Mouse (Mus musculus): ENCODE measurements around the gene Vmn1r142. TPM values are rescaled to one million over a fixed set of nuclear protein-coding genes. Genes with fewer than 3 reads are reported as not detected.
"Not testable (repeated sequence)": the region's sequence is repeated elsewhere in the genome, so short reads cannot be mapped to it uniquely, and the experiment has no call there.

Gene Vmn1r142
- polyA plus RNA-seq (2012; rRNA removed) = not detected in 2 replicates

DNA sequence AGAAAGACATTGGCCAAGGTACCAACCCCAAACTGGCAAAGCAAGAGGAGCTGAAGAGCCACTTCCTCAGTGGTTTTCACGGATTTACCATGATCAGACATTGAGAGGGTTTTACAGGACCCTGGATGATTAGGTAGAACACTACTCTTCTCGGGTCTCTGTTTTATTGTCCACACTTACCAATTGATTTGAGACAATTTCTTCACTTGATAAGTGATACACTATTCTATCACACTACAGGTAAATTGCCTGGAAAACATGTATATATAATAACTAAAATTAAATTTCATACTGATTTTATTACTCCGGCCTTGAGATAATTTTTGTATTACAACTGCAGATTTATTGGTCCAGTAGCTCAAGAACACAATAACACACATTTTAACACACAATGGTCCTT is at the start of gene Vmn1r142:
Vmn1r142 (minus strand) TSS at position 101 of the 400 bp plus-strand sequence.
- WGBS = no CpG with 5 or more reads among the region's 3 CpGs

DNA sequence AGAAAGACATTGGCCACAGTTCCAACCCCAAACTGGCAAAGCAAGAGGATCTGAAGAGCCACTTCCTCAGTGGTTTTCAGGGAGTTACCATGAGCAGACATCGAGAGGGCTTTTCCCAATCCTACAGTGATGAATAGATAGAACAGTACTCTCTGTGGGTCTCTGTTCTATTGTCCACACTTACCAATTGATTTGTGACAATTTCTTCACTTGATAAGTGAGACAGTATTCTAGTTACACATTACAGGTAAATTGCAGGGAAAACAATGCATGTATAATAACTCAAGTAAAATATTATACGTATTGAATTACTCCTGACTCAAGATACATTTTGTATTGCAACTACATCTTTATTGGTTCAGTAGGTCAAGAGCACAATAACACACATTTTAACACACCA is 37.3 kb upstream of the Vmn1r142 start, which contains the start of gene Gm8653:
Gm8653 (minus strand) TSS at position 101 of the 400 bp plus-strand sequence.
- H3K4me3 ChIP-seq (ENCODE audit: low read depth, low read length); H3K27ac ChIP-seq (ENCODE audit: insufficient read depth, low read depth, low read length); H3K36me3 ChIP-seq (ENCODE audit: control insufficient read depth, insufficient read depth, low read length); H3K27me3 ChIP-seq (ENCODE audit: control insufficient read depth, insufficient read depth, low read length); H3K4me1 ChIP-seq (ENCODE audit: control insufficient read depth, insufficient read depth, insufficient read length, low read length): not testable (repeated sequence)
- WGBS = no CpG with 5 or more reads among the region's 2 CpGs

More for the DNA sequence above, at the start of gene Vmn1r142:
- not testable (repeated sequence) for H3K36me3 ChIP-seq (ENCODE audit: control insufficient read depth, insufficient read depth, low read length); H3K4me3 ChIP-seq (ENCODE audit: low read depth, low read length); H3K27ac ChIP-seq (ENCODE audit: insufficient read depth, low read depth, low read length); H3K4me1 ChIP-seq (ENCODE audit: control insufficient read depth, insufficient read depth, insufficient read length, low read length); H3K27me3 ChIP-seq (ENCODE audit: control insufficient read depth, insufficient read depth, low read length)

DNA sequence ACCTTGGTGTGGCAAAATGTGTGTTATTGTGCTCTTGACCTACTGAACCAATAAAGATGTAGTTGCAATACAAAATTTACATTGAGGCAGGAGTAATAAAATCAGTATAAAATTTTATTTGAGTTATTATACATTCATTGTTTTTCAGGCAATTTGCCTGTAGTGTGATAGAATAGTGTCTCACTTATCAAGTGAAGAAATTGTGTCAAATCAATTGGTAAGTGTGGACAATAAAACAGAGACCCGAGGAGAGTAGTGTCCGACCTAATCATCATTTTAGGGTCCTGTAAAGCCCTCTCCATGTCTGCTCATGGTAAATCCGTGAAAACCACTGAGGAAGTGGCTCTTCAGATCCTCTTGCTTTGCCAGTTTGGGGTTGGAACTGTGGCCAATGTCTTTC is 25.2 kb upstream of the Vmn1r142 start, which contains the start of gene Vmn1r143:
Vmn1r143 (plus strand) TSS at position 301 of the 400 bp plus-strand sequence.
- not testable (repeated sequence) for H3K27ac ChIP-seq (ENCODE audit: insufficient read depth, low read depth, low read length); H3K36me3 ChIP-seq (ENCODE audit: control insufficient read depth, insufficient read depth, low read length); H3K27me3 ChIP-seq (ENCODE audit: control insufficient read depth, insufficient read depth, low read length); H3K4me3 ChIP-seq (ENCODE audit: low read depth, low read length); H3K4me1 ChIP-seq (ENCODE audit: control insufficient read depth, insufficient read depth, insufficient read length, low read length)
- no CpG with 5 or more reads among the region's 3 CpGs for WGBS

DNA sequence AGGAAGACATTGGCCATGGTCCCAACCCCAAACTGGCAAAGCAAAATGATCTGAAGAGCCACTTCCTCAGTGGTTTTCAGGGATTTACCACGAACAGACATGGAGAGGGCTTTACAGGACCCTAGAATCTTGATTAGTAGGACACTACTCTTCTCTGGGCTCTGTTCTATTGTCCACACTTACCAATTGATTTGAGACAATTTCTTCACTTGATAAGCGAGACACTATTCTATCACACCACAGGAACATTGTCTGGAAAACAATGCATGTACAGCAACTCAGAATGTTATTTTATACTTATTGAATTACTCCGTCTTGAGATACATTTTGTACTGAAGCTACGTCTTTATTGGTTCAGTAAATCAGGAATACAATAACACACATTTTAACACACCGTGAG is 29.2 kb downstream of the Vmn1r142 start, which contains the start of gene Gm10666:
Gm10666 (minus strand) TSS at position 101 of the 400 bp plus-strand sequence.
- not testable (repeated sequence) for H3K4me3 ChIP-seq (ENCODE audit: low read depth, low read length); H3K27ac ChIP-seq (ENCODE audit: insufficient read depth, low read depth, low read length); H3K27me3 ChIP-seq (ENCODE audit: control insufficient read depth, insufficient read depth, low read length); H3K36me3 ChIP-seq (ENCODE audit: control insufficient read depth, insufficient read depth, low read length); H3K4me1 ChIP-seq (ENCODE audit: control insufficient read depth, insufficient read depth, insufficient read length, low read length)
- WGBS = no CpG with 5 or more reads among the region's 5 CpGs

DNA sequence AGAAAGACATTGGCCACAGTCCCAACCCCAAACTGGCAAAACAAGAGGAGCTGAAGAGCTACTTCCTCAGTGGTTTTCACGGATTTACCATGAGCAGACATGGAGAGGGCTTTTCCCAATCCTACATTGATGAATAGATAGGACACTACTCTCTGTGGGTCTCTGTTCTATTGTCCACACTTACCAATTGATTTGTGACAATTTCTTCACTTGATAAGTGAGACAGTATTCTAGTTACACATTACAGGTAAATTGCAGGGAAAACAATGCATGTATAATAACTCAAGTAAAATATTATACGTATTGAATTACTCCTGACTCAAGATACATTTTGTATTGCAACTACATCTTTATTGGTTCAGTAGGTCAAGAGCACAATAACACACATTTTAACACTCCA is 45.7 kb downstream of the Vmn1r142 start, which contains the start of gene Gm16451:
Gm16451 (minus strand) TSS at position 101 of the 400 bp plus-strand sequence.
- H3K4me3 ChIP-seq (ENCODE audit: low read depth, low read length); H3K4me1 ChIP-seq (ENCODE audit: control insufficient read depth, insufficient read depth, insufficient read length, low read length); H3K27ac ChIP-seq (ENCODE audit: insufficient read depth, low read depth, low read length); H3K36me3 ChIP-seq (ENCODE audit: control insufficient read depth, insufficient read depth, low read length); H3K27me3 ChIP-seq (ENCODE audit: control insufficient read depth, insufficient read depth, low read length): not testable (repeated sequence)
- WGBS = no CpG with 5 or more reads among the region's 2 CpGs

Other genes with a start within 250 kb of the Vmn1r142 start
- not detected in 2 replicates for gene Gm5891, start 242.7 kb downstream of the Vmn1r142 start, polyA plus RNA-seq (2012; rRNA removed)
- not detected in 2 replicates for gene Vmn1r137, start 169.4 kb downstream of the Vmn1r142 start, polyA plus RNA-seq (2012; rRNA removed)
- not detected in 2 replicates for gene Vmn1r138, start 135.1 kb downstream of the Vmn1r142 start, polyA plus RNA-seq (2012; rRNA removed)
- not detected in 2 replicates for gene Gm6176, start 107.7 kb downstream of the Vmn1r142 start, polyA plus RNA-seq (2012; rRNA removed)
- gene Vmn1r139, start 95.0 kb downstream of the Vmn1r142 start, polyA plus RNA-seq (2012; rRNA removed) = not detected in 2 replicates
- not detected in 2 replicates for gene Gm16451, start 45.8 kb downstream of the Vmn1r142 start, polyA plus RNA-seq (2012; rRNA removed)
- not detected in 2 replicates for gene Gm10666, start 29.3 kb downstream of the Vmn1r142 start, polyA plus RNA-seq (2012; rRNA removed)
- gene Vmn1r143, start 25.3 kb upstream of the Vmn1r142 start, polyA plus RNA-seq (2012; rRNA removed) = not detected in 2 replicates
- not detected in 2 replicates for gene Gm8653, start 37.2 kb upstream of the Vmn1r142 start, polyA plus RNA-seq (2012; rRNA removed)
- gene Gm8453, start 65.4 kb upstream of the Vmn1r142 start, polyA plus RNA-seq (2012; rRNA removed) = not detected in 2 replicates
- not detected in 2 replicates for gene Gm4187, start 165.7 kb upstream of the Vmn1r142 start, polyA plus RNA-seq (2012; rRNA removed)
- not detected in 2 replicates for gene Gm8660, start 207.0 kb upstream of the Vmn1r142 start, polyA plus RNA-seq (2012; rRNA removed)
- gene Vmn1r148, start 249.5 kb upstream of the Vmn1r142 start, polyA plus RNA-seq (2012; rRNA removed) = not detected in 2 replicates